Mouse (Mus musculus) spleen, postnatal 14 days (tissue): ENCODE measurements around the gene Naip1.
"Not testable (repeated sequence)": the region's sequence is repeated elsewhere in the genome, so short reads cannot be mapped to it uniquely, and the experiment has no call there.

Experiments
- DNase-seq, 2 experiments: peaks; one replicate each; pipeline ENCODE4 v3.0.0; 2021 to 2022; ENCODE audit warnings: low spot score in 2 of 2

The Naip1 gene

DNA sequence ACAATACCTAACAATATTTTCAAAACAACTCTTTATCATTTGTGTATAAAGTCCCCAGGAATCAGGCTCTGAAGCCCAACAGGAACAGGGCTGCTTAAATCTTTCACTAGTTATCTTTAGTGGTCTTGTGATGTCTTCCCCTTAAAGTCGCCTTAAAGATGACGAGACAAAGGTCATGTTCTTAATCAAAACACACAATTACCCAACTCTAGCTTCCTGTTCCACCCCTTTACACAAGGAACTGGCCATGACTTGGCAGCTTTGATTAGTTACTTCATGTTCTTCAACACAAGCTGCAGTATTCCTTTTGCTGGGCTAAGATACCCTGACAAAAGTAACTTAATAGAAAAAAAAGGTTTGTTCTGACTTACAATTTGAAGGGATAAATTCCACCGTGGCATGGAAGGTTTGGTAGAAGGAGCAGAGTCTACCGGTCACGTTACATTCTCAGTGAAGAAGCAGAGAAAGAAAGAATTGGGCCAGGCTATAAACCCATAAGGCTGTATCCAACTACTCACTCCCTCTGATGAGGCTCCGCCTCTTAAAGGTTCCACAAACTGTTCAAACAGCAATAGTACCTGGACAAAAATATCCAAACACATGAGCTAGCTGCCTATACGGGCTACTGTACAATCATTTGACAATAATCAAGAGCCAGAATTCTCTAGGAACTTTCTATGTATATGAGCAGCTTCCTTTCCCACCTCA is 49.6 kb downstream of the Naip1 start:
- DNase-seq: not testable (repeated sequence)

DNA sequence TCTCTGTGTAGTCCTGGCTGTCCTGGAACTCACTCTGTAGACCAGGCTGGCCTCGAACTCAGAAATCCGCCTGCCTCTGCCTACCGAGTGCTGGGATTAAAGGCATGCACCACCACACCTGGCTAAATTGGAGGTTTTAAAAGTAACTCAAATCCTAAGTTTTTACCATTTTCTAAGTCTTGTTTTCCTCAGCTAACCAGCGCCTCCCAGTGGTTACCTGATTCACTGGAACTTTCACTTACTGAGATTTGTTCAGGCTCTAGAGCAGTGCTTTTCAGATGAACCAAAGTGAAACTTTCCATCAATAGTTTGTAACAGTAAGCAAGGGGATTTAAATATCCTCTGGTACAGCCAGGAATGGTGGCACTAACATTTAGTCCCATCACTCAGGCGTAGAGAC is 61.6 kb downstream of the Naip1 start:
- DNase-seq: peak in 1 of 2 experiments; percentile 4

DNA sequence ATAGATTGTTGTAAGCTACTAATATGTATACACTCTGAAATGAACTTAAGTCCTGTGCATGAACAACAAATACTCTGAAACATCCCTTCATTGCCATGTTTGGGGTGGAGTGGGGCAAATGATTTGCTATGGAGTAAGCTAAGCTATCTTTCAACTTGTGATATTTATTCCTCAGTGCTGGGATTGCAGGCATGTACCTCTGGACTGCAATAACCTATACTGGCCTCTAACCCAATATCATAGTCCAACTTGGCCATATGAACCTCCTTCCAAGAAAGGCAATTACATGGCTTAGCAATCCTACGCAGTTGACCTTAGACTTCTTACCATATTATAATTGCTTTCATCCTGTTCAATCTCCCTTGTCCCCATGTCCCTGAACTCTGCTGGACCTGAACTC is 82.1 kb downstream of the Naip1 start:
- no peak for DNase-seq
